Mouse (Mus musculus): ENCODE measurements around the gene Kdm4c. TPM values are rescaled to one million over a fixed set of nuclear protein-coding genes. Genes with fewer than 3 reads are reported as not detected.
"Not testable (repeated sequence)": the region's sequence is repeated elsewhere in the genome, so short reads cannot be mapped to it uniquely, and the experiment has no call there.

Gene Kdm4c
- polyA plus RNA-seq, 1 experiment from 2014 or later, result 16.6 TPM

DNA sequence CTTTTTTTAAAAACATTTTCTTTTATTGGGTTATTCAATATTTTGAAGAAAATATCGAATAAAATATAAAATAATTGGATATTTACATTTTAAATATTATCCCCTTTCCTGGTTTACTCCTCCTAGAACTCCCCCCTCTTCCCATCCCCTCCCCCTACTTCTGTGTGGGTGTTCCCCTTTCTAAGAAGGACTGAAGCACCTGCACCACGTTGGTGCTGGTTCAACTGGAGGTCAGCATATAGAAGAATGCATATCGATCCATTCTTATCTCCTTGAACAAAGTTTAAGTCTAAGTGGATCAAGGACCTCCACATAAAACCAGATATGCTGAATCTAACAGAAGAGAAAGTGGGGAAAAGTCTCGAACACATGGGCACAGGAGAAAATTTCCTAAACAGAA is 144.3 kb downstream of the Kdm4c start:
- Histone ChIP-seq H3K9ac (ENCODE audit: low read depth, low read length) (no peak overlapping the region), H3K9me3 (replicated peaks; ENCODE audit: control insufficient read depth, low read length, poor library complexity, severe bottlenecking) (no peaks in the 10 kb centered on the region), H3K4me1 (ENCODE audit: control insufficient read depth, insufficient read depth, low read length) (no peaks in the 10 kb centered on the region), H3K4me3 (ENCODE audit: low read depth, low read length) (no peak overlapping the region), H3K4me2 (ENCODE audit: low read length) (no peak overlapping the region), H3K27ac (ENCODE audit: low read length) (no peak overlapping the region), H3K36me3 (ENCODE audit: control insufficient read depth, insufficient read depth, low read length) (no peaks in the 10 kb centered on the region), H3K27me3 (ENCODE audit: control insufficient read depth, insufficient read depth, low read depth, low read length) (no peaks in the 10 kb centered on the region)
- ATAC-seq, result no peak
- 91% methylated on average over 4 of the region's 4 CpGs for WGBS

DNA sequence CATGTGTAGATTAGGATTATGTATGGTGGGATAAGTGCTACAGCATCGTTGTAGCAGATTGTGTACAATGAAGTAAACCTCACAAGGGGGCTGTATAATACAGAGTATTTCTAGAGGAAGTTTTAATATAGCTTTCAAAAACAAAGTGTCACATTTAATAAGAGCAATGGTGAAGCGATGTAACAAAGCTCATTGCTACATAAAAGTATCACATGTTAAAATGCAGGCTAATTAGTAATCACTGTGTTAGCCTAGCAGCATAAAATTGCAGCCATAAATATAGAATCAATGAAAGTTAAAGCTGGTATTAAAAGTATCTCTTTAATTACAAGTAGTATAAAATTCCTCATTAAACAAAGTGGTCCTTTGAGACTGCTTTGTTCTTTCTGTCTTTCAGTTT is 150.9 kb downstream of the Kdm4c start:
- ATAC-seq, result no peak

DNA sequence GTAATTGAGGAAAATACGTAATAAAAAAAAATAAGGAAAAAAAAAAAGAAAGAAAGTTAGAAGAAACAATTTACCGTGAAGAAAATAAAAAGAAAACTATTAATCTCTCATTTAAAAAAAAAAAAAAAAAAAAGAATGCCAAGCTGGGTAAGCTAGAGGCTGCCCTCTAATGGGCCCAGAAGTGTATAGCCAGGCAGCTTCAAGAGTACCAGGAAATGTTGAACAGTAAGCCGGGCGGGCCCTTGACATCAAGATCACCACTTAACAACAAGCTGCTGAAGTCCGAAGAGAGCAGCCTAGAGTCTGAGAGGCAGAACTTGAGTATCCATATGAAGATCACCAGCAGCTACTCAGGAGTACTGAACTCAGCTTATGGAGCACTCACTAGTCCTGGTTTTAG is 154.3 kb downstream of the Kdm4c start:
- no peak for ATAC-seq
- Histone ChIP-seq H3K27ac (ENCODE audit: low read length) (no peak overlapping the region), H3K36me3 (ENCODE audit: control insufficient read depth, insufficient read depth, low read length) (peaks cover 21% of the 10 kb centered on the region), H3K27me3 (ENCODE audit: control insufficient read depth, insufficient read depth, low read depth, low read length) (no peaks in the 10 kb centered on the region), H3K4me2 (ENCODE audit: low read length) (no peak overlapping the region), H3K9me3 (replicated peaks; ENCODE audit: control insufficient read depth, low read length, poor library complexity, severe bottlenecking) (0 out of 2 replicates have a peak, but pooled peaks cover 2% of the 10 kb centered on the region), H3K9ac (ENCODE audit: low read depth, low read length) (no peak overlapping the region), H3K4me3 (ENCODE audit: low read depth, low read length) (no peak overlapping the region), H3K4me1 (ENCODE audit: control insufficient read depth, insufficient read depth, low read length) (0 out of 2 replicates have a peak, but pooled peaks cover 2% of the 10 kb centered on the region)
- WGBS, result 98% methylated on average over 5 of the region's 5 CpGs

More for the DNA sequence above, 150.9 kb downstream of the Kdm4c start:
- Histone ChIP-seq H3K4me3 (ENCODE audit: low read depth, low read length) (no peak overlapping the region), H3K36me3 (ENCODE audit: control insufficient read depth, insufficient read depth, low read length) (peaks cover 17% of the 10 kb centered on the region), H3K4me1 (ENCODE audit: control insufficient read depth, insufficient read depth, low read length) (no peaks in the 10 kb centered on the region), H3K9me3 (replicated peaks; ENCODE audit: control insufficient read depth, low read length, poor library complexity, severe bottlenecking) (0 out of 2 replicates have a peak, but pooled peaks cover 2% of the 10 kb centered on the region), H3K27me3 (ENCODE audit: control insufficient read depth, insufficient read depth, low read depth, low read length) (no peaks in the 10 kb centered on the region), H3K9ac (ENCODE audit: low read depth, low read length) (no peak overlapping the region), H3K4me2 (ENCODE audit: low read length) (no peak overlapping the region), H3K27ac (ENCODE audit: low read length) (no peak overlapping the region)
- 91% methylated on average over 2 of the region's 2 CpGs for WGBS

DNA sequence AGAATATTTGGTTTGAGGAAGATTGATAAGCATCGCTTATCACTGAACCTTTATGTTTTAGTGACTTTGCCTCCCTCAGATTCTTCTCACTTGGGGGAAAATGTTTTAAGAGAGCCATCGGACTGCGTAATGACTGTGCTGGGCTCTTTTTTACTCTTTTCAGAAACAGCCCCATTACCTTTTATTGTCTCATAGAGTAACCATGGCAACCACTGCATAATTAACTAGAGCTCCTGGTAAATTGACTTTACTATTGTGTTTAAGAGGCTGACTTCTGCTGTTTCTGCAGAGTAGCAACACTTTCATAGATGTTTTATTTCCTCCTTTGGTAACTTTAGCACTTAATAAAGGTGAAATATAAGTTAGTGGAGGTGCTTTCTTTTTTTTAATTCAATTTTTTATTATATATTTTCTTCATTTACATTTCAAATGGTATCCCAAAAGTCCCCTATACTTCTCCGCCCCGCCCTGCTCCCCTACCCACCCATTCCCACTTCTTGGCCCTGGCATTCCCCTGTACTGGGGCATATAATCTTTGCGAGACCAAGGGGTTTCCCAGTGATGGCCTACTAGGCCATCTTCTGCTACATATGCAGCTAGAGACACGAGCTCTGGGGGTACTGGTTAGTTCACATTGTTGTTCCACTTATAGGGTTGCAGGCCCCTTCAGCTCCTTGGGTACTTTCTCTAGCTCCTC is 159.5 kb downstream of the Kdm4c start:
- not testable (repeated sequence) for H3K4me1 ChIP-seq (ENCODE audit: control insufficient read depth, insufficient read depth, low read length); H3K27ac ChIP-seq (ENCODE audit: low read length); H3K27me3 ChIP-seq (ENCODE audit: control insufficient read depth, insufficient read depth, low read depth, low read length); H3K4me3 ChIP-seq (ENCODE audit: low read depth, low read length); H3K9me3 ChIP-seq (replicated peaks; ENCODE audit: control insufficient read depth, low read length, poor library complexity, severe bottlenecking); H3K9ac ChIP-seq (ENCODE audit: low read depth, low read length); ATAC-seq; H3K4me2 ChIP-seq (ENCODE audit: low read length)
- H3K36me3 ChIP-seq (ENCODE audit: control insufficient read depth, insufficient read depth, low read length), result peaks cover 27% of the 10 kb centered on the region
- 62% methylated on average over 7 of the region's 7 CpGs for WGBS

DNA sequence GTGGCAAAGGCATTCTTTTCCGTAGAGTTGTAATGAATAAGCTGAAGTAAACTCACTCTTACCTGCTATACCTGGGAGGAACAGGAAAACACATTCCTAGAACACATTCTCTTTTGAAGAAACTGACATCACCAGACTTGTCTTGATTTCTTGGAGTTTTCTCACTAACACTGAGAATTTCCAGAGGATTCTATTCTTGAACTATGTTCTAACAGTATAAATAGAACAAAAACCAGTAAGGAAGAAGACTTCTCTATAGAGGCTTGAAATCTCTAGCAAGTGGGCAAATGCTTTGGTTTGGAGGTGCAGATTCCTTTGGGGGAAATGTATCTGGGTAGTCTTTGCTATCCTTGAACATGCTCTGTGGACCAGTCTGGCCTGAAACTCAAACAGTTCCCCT is 166.4 kb downstream of the Kdm4c start:
- ATAC-seq, result no peak
- Histone ChIP-seq H3K4me1 (ENCODE audit: control insufficient read depth, insufficient read depth, low read length) (no peaks in the 10 kb centered on the region), H3K9me3 (replicated peaks; ENCODE audit: control insufficient read depth, low read length, poor library complexity, severe bottlenecking) (no peaks in the 10 kb centered on the region), H3K27ac (ENCODE audit: low read length) (no peak overlapping the region), H3K4me2 (ENCODE audit: low read length) (no peak overlapping the region), H3K36me3 (ENCODE audit: control insufficient read depth, insufficient read depth, low read length) (peaks cover 17% of the 10 kb centered on the region; the same call in 1 of the 2 replicates), H3K27me3 (ENCODE audit: control insufficient read depth, insufficient read depth, low read depth, low read length) (no peaks in the 10 kb centered on the region), H3K4me3 (ENCODE audit: low read depth, low read length) (no peak overlapping the region), H3K9ac (ENCODE audit: low read depth, low read length) (no peak overlapping the region)
- 83% methylated on average over 1 of the region's 1 CpGs for WGBS

DNA sequence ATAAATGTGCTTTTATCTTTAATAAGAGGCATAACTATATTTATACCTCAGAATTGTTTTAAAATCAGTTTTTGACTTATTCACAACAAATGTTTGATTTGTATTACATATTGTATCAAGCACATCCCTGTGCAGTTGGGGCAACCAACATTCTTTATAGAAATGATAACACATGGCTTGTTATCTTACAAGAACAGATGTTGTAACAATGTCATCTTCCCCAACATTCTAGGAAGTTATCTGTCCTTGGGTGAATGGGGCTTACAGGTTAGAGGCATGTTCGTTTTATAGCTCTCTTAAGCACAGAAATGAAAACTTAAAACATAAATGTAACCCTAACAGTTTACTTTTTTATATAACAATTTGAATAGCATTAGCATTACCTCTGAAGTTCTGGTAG is 177.5 kb downstream of the Kdm4c start:
- H3K9me3 ChIP-seq (replicated peaks; ENCODE audit: control insufficient read depth, low read length, poor library complexity, severe bottlenecking), result no peaks in the 10 kb centered on the region
- no peak for ATAC-seq
- H3K9ac ChIP-seq (ENCODE audit: low read depth, low read length), result no peak overlapping the region
- no peaks in the 10 kb centered on the region for H3K4me1 ChIP-seq (ENCODE audit: control insufficient read depth, insufficient read depth, low read length)
- no peak overlapping the region for H3K4me2 ChIP-seq (ENCODE audit: low read length)
- no peaks in the 10 kb centered on the region for H3K36me3 ChIP-seq (ENCODE audit: control insufficient read depth, insufficient read depth, low read length)
- WGBS, result 81% methylated on average over 1 of the region's 1 CpGs
- H3K4me3 ChIP-seq (ENCODE audit: low read depth, low read length), result no peak overlapping the region
- no peak overlapping the region for H3K27ac ChIP-seq (ENCODE audit: low read length)
- H3K27me3 ChIP-seq (ENCODE audit: control insufficient read depth, insufficient read depth, low read depth, low read length), result no peaks in the 10 kb centered on the region

Other genes with a start within 250 kb of the Kdm4c start
- gene Frmd3, start 229.1 kb upstream of the Kdm4c start, polyA plus RNA-seq (2015; fragmentation: Nextera tagmentation; extraction: Ambion mirVana), result 40.6 and 43.1 TPM in 2 replicates